Mouse (Mus musculus): Measurements from ENCODE around the gene Txnl4b. TPM values are rescaled to one million over a fixed set of nuclear protein-coding genes. Genes with fewer than 3 reads are reported as not detected.

The Txnl4b gene
- polyA plus RNA-seq, 1 experiment, result 12.1 TPM

GRCm38 (mm10) chr8:109564766-109565165 lies 926 bp upstream of the Txnl4b start:
- H3K4me3 ChIP-seq (ENCODE audit: insufficient read depth, low read length), result peak overlapping the region; percentile 71
- H3K4me1 ChIP-seq (ENCODE audit: control insufficient read depth, insufficient read depth, low read length), result no peaks in the 10 kb centered on the region
- no peak for TF ChIP-seq POLR2A (IDR thresholded peaks at IDR 0.05; ENCODE audit: extremely low read depth, insufficient read depth, low read length)
- TF ChIP-seq CTCF (IDR thresholded peaks at IDR 0.05; ENCODE audit: extremely low read depth, insufficient read depth, low read length), result no peak
- peak overlapping the region; percentile 58 for H3K27ac ChIP-seq (ENCODE audit: insufficient read depth, low read length)

GRCm38 (mm10) chr8:109571139-109571538 lies 5.4 kb downstream of the Txnl4b start:
- H3K4me1 ChIP-seq (ENCODE audit: control insufficient read depth, insufficient read depth, low read length), result no peaks in the 10 kb centered on the region
- no peak overlapping the region for H3K27ac ChIP-seq (ENCODE audit: insufficient read depth, low read length)
- no peak for TF ChIP-seq CTCF (IDR thresholded peaks at IDR 0.05; ENCODE audit: extremely low read depth, insufficient read depth, low read length)
- TF ChIP-seq POLR2A (IDR thresholded peaks at IDR 0.05; ENCODE audit: extremely low read depth, insufficient read depth, low read length), result no peak
- no peak overlapping the region for H3K4me3 ChIP-seq (ENCODE audit: insufficient read depth, low read length)

- no peaks in the 10 kb centered on the region for H3K4me1 ChIP-seq (ENCODE audit: control insufficient read depth, insufficient read depth, low read length)
- no peak overlapping the region for H3K27ac ChIP-seq (ENCODE audit: insufficient read depth, low read length)
- H3K4me3 ChIP-seq (ENCODE audit: insufficient read depth, low read length), result no peak overlapping the region
- no peak for TF ChIP-seq CTCF (IDR thresholded peaks at IDR 0.05; ENCODE audit: extremely low read depth, insufficient read depth, low read length)
- no peak for TF ChIP-seq POLR2A (IDR thresholded peaks at IDR 0.05; ENCODE audit: extremely low read depth, insufficient read depth, low read length)
Observed at GRCm38 (mm10) chr8:109576311-109576710, 10.6 kb downstream of the Txnl4b start.

GRCm38 (mm10) chr8:109578900-109579301 lies 13.2 kb downstream of the Txnl4b start, which contains the start of gene Hp:
Gene Hp (minus strand): TSS chr8:109579172.
- H3K27ac ChIP-seq (ENCODE audit: insufficient read depth, low read length), result no peak within 1 kb of the TSS
- no peak within 1 kb of the TSS for H3K4me3 ChIP-seq (ENCODE audit: insufficient read depth, low read length)
- H3K4me1 ChIP-seq (ENCODE audit: control insufficient read depth, insufficient read depth, low read length), result no peaks in the 10 kb centered on the region
- no peak for TF ChIP-seq CTCF (IDR thresholded peaks at IDR 0.05; ENCODE audit: extremely low read depth, insufficient read depth, low read length)
- no peak for TF ChIP-seq POLR2A (IDR thresholded peaks at IDR 0.05; ENCODE audit: extremely low read depth, insufficient read depth, low read length)

- Histone ChIP-seq H3K4me1 (ENCODE audit: control insufficient read depth, insufficient read depth, low read length) (no peaks in the 10 kb centered on the region), H3K27ac (ENCODE audit: insufficient read depth, low read length) (no peak overlapping the region), H3K4me3 (ENCODE audit: insufficient read depth, low read length) (no peak overlapping the region)
- TF ChIP-seq CTCF (IDR thresholded peaks at IDR 0.05; ENCODE audit: extremely low read depth, insufficient read depth, low read length), result no peak
- no peak for TF ChIP-seq POLR2A (IDR thresholded peaks at IDR 0.05; ENCODE audit: extremely low read depth, insufficient read depth, low read length)
Observed at GRCm38 (mm10) chr8:109584293-109584692, 18.6 kb downstream of the Txnl4b start.

GRCm38 (mm10) chr8:109584830-109585229 lies 19.1 kb downstream of the Txnl4b start:
- Histone ChIP-seq H3K27ac (ENCODE audit: insufficient read depth, low read length) (no peak overlapping the region), H3K4me3 (ENCODE audit: insufficient read depth, low read length) (no peak overlapping the region), H3K4me1 (ENCODE audit: control insufficient read depth, insufficient read depth, low read length) (no peaks in the 10 kb centered on the region)
- TF ChIP-seq CTCF (IDR thresholded peaks at IDR 0.05; ENCODE audit: extremely low read depth, insufficient read depth, low read length) (no peak), POLR2A (IDR thresholded peaks at IDR 0.05; ENCODE audit: extremely low read depth, insufficient read depth, low read length) (no peak)

GRCm38 (mm10) chr8:109585652-109586051 lies 20.0 kb downstream of the Txnl4b start:
- no peak overlapping the region for H3K27ac ChIP-seq (ENCODE audit: insufficient read depth, low read length)
- TF ChIP-seq CTCF (IDR thresholded peaks at IDR 0.05; ENCODE audit: extremely low read depth, insufficient read depth, low read length) (no peak), POLR2A (IDR thresholded peaks at IDR 0.05; ENCODE audit: extremely low read depth, insufficient read depth, low read length) (no peak)
- H3K4me1 ChIP-seq (ENCODE audit: control insufficient read depth, insufficient read depth, low read length), result no peaks in the 10 kb centered on the region
- H3K4me3 ChIP-seq (ENCODE audit: insufficient read depth, low read length), result no peak overlapping the region

- H3K4me1 ChIP-seq (ENCODE audit: control insufficient read depth, insufficient read depth, low read length), result no peaks in the 10 kb centered on the region
- TF ChIP-seq POLR2A (IDR thresholded peaks at IDR 0.05; ENCODE audit: extremely low read depth, insufficient read depth, low read length), result no peak
- no peak for TF ChIP-seq CTCF (IDR thresholded peaks at IDR 0.05; ENCODE audit: extremely low read depth, insufficient read depth, low read length)
Observed at GRCm38 (mm10) chr8:109586972-109587504, 21.3 kb downstream of the Txnl4b start.

GRCm38 (mm10) chr8:109590901-109591300 lies 25.2 kb downstream of the Txnl4b start:
- no peaks in the 10 kb centered on the region for H3K4me1 ChIP-seq (ENCODE audit: control insufficient read depth, insufficient read depth, low read length)
- no peak overlapping the region for H3K27ac ChIP-seq (ENCODE audit: insufficient read depth, low read length)
- no peak for TF ChIP-seq POLR2A (IDR thresholded peaks at IDR 0.05; ENCODE audit: extremely low read depth, insufficient read depth, low read length)
- TF ChIP-seq CTCF (IDR thresholded peaks at IDR 0.05; ENCODE audit: extremely low read depth, insufficient read depth, low read length), result no peak
- no peak overlapping the region for H3K4me3 ChIP-seq (ENCODE audit: insufficient read depth, low read length)

More at GRCm38 (mm10) chr8:109586972-109587504, 21.3 kb downstream of the Txnl4b start:
- H3K27ac ChIP-seq (ENCODE audit: insufficient read depth, low read length), result no peak overlapping the region
- no peak overlapping the region for H3K4me3 ChIP-seq (ENCODE audit: insufficient read depth, low read length)

GRCm38 (mm10) chr8:109591367-109591766 lies 25.7 kb downstream of the Txnl4b start:
- H3K4me3 ChIP-seq (ENCODE audit: insufficient read depth, low read length), result no peak overlapping the region
- H3K4me1 ChIP-seq (ENCODE audit: control insufficient read depth, insufficient read depth, low read length), result no peaks in the 10 kb centered on the region
- no peak overlapping the region for H3K27ac ChIP-seq (ENCODE audit: insufficient read depth, low read length)
- TF ChIP-seq CTCF (IDR thresholded peaks at IDR 0.05; ENCODE audit: extremely low read depth, insufficient read depth, low read length), result no peak
- no peak for TF ChIP-seq POLR2A (IDR thresholded peaks at IDR 0.05; ENCODE audit: extremely low read depth, insufficient read depth, low read length)
